Mouse (Mus musculus): ENCODE results near the gene Gaa. TPM values are rescaled to one million over a fixed set of nuclear protein-coding genes. Genes with fewer than 3 reads are reported as not detected.
A peak's percentile ranks its signal among the peaks of the same experiment; 100 is the strongest.
"Not testable (repeated sequence)": the region's sequence is repeated elsewhere in the genome, so short reads cannot be mapped to it uniquely, and the experiment has no call there.

Gaa gene
- total and polyA plus RNA-seq, 2 experiments from 2014 or later = 109 to 135 TPM

DNA sequence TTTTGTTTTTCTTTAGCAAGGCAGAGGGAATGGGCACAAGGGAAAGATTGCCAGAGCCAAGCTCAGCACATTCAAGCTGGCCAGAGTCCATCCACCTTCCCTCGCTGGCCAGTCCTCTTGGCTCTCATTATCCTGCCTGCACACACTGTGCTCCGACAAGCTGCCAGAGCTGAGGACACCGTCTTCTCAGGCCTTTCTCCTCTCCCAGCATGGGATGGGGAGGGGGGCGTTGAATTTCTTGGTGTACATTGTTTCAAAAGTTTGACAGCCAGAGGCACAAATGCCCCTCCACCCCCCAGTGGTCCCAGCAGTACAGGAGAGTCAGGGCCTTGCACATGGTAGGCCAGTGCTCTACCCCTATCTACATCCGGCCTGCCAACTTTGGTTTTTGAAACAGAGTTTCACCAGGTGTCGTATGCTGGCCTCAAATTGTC, 429 bp upstream of the Gaa start:
- peak overlapping the region; percentile 61; the same call in 1 of the 2 replicates for H3K4me3 ChIP-seq (ENCODE audit: low read depth, low read length)
- H3K27me3 ChIP-seq (ENCODE audit: insufficient read depth, low read length) = no peaks in the 10 kb centered on the region
- no peaks in the 10 kb centered on the region for H3K9me3 ChIP-seq (ENCODE audit: low read length)
- peaks cover 3% of the 10 kb centered on the region; the same call in 1 of the 2 replicates for H3K36me3 ChIP-seq (ENCODE audit: insufficient read depth)
- 24% methylated on average over 6 of the region's 6 CpGs for WGBS
- peak overlapping the region; percentile 71; the same call in 1 of the 2 replicates for H3K9ac ChIP-seq
- TF ChIP-seq CTCF (IDR thresholded peaks at IDR 0.05; ENCODE audit: low read depth) = no peak
- H3K4me2 ChIP-seq (ENCODE audit: low read depth) = peak overlapping the region; percentile 97
- H3K27ac ChIP-seq (ENCODE audit: low read depth, low read length) = peak overlapping the region; percentile 15; the same call in 1 of the 2 replicates
- H3K4me1 ChIP-seq (ENCODE audit: insufficient read depth) = peaks cover 17% of the 10 kb centered on the region
- ATAC-seq (peak; percentile 30), DNase-seq (peak; percentile 41)

GRCm38 (mm10) chr11:119268557-119269195, 989 bp downstream of the Gaa start:
- Histone ChIP-seq H3K27ac (ENCODE audit: low read depth, low read length) (0 out of 2 replicates have a peak overlapping the region, but pooled peaks have one; percentile 57), H3K27me3 (ENCODE audit: insufficient read depth, low read length) (no peaks in the 10 kb centered on the region), H3K9me3 (ENCODE audit: low read length) (no peaks in the 10 kb centered on the region), H3K4me3 (ENCODE audit: low read depth, low read length) (peak overlapping the region; percentile 61), H3K4me1 (ENCODE audit: insufficient read depth) (peaks cover 17% of the 10 kb centered on the region), H3K4me2 (ENCODE audit: low read depth) (peak overlapping the region; percentile 97), H3K36me3 (ENCODE audit: insufficient read depth) (peaks cover 6% of the 10 kb centered on the region; the same call in 1 of the 2 replicates), H3K9ac (peak overlapping the region; percentile 71)
- peak; percentile 43 for ATAC-seq
- no peak for TF ChIP-seq CTCF (IDR thresholded peaks at IDR 0.05; ENCODE audit: low read depth)
- whole genome bisulfite sequencing = 64% methylated on average over 16 of the region's 16 CpGs
- DNase-seq = peak; percentile 58

- H3K4me2 ChIP-seq (ENCODE audit: low read depth); H3K27ac ChIP-seq (ENCODE audit: low read depth, low read length); H3K27me3 ChIP-seq (ENCODE audit: insufficient read depth, low read length); H3K4me3 ChIP-seq (ENCODE audit: low read depth, low read length); H3K9ac ChIP-seq; H3K9me3 ChIP-seq (ENCODE audit: low read length); ATAC-seq; DNase-seq: not testable (repeated sequence)
- peaks cover 13% of the 10 kb centered on the region for H3K4me1 ChIP-seq (ENCODE audit: insufficient read depth)
- H3K36me3 ChIP-seq (ENCODE audit: insufficient read depth) = peaks cover 34% of the 10 kb centered on the region
- TF ChIP-seq CTCF (IDR thresholded peaks at IDR 0.05; ENCODE audit: low read depth) = peak; percentile 59
- WGBS = 60% methylated on average over 3 of the region's 3 CpGs
Observed at GRCm38 (mm10) chr11:119272492-119272891, 4.8 kb downstream of the Gaa start.

GRCm38 (mm10) chr11:119273186-119273930, 5.7 kb downstream of the Gaa start:
- peak; percentile 37; the same call in 1 of the 2 replicates for TF ChIP-seq CTCF (IDR thresholded peaks at IDR 0.05; ENCODE audit: low read depth)
- Histone ChIP-seq H3K4me3 (ENCODE audit: low read depth, low read length) (no peak overlapping the region), H3K4me2 (ENCODE audit: low read depth) (no peak overlapping the region), H3K9ac (no peak overlapping the region), H3K36me3 (ENCODE audit: insufficient read depth) (peaks cover 42% of the 10 kb centered on the region), H3K27me3 (ENCODE audit: insufficient read depth, low read length) (no peaks in the 10 kb centered on the region), H3K9me3 (ENCODE audit: low read length) (no peaks in the 10 kb centered on the region), H3K27ac (ENCODE audit: low read depth, low read length) (no peak overlapping the region), H3K4me1 (ENCODE audit: insufficient read depth) (peaks cover 6% of the 10 kb centered on the region)
- no peak for ATAC-seq
- WGBS = 88% methylated on average over 8 of the region's 8 CpGs
- no peak for DNase-seq

DNA sequence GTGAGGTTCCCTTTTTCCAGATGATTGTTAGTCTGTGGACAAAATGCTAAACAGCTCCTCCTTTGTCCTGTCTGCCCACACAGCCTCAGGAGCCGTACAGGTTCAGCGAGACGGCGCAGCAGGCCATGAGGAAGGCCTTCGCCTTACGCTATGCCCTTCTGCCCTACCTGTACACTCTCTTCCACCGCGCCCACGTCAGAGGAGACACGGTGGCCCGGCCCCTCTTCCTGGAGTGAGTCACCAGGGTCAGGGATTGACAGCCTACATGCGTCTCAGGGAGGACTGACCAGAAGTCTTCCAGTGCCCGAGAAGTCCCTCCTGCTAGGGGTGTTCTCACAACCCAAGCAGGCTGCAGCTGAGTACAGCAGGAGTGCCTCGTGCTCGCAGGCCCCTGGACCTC, 13.3 kb downstream of the Gaa start:
- H3K4me2 ChIP-seq (ENCODE audit: low read depth) = no peak overlapping the region
- no peak for DNase-seq
- no peak for TF ChIP-seq CTCF (IDR thresholded peaks at IDR 0.05; ENCODE audit: low read depth)
- no peaks in the 10 kb centered on the region for H3K9me3 ChIP-seq (ENCODE audit: low read length)
- H3K36me3 ChIP-seq (ENCODE audit: insufficient read depth) = peaks cover 84% of the 10 kb centered on the region
- no peaks in the 10 kb centered on the region for H3K27me3 ChIP-seq (ENCODE audit: insufficient read depth, low read length)
- no peak overlapping the region for H3K4me3 ChIP-seq (ENCODE audit: low read depth, low read length)
- H3K27ac ChIP-seq (ENCODE audit: low read depth, low read length) = no peak overlapping the region
- no peak overlapping the region for H3K9ac ChIP-seq
- WGBS = 91% methylated on average over 15 of the region's 15 CpGs
- no peaks in the 10 kb centered on the region for H3K4me1 ChIP-seq (ENCODE audit: insufficient read depth)
- no peak for ATAC-seq

- H3K36me3 ChIP-seq (ENCODE audit: insufficient read depth) = peaks cover 84% of the 10 kb centered on the region
Observed at GRCm38 (mm10) chr11:119285791-119286527, 18.3 kb downstream of the Gaa start.

More at GRCm38 (mm10) chr11:119285791-119286527, 18.3 kb downstream of the Gaa start:
- no peak for ATAC-seq
- TF ChIP-seq CTCF (IDR thresholded peaks at IDR 0.05; ENCODE audit: low read depth) = no peak
- Histone ChIP-seq H3K27ac (ENCODE audit: low read depth, low read length) (no peak overlapping the region), H3K27me3 (ENCODE audit: insufficient read depth, low read length) (no peaks in the 10 kb centered on the region), H3K9me3 (ENCODE audit: low read length) (no peaks in the 10 kb centered on the region), H3K4me2 (ENCODE audit: low read depth) (no peak overlapping the region), H3K4me1 (ENCODE audit: insufficient read depth) (no peaks in the 10 kb centered on the region), H3K9ac (no peak overlapping the region), H3K4me3 (ENCODE audit: low read depth, low read length) (no peak overlapping the region)
- WGBS = 66% methylated on average over 9 of the region's 9 CpGs
- DNase-seq = no peak

Measured in forebrain, postnatal 0 days (tissue).